Mouse (Mus musculus) midbrain, embryonic 10.5 days (tissue): ENCODE results near the gene Gm17364. TPM values are rescaled to one million over a fixed set of nuclear protein-coding genes. Genes with fewer than 3 reads are reported as not detected.

Source experiments
- DNase-seq: peaks from one replicate; pipeline ENCODE4 v3.0.0-alpha.2; 2017; ENCODE audit warnings: low spot score
- H3K27ac ChIP-seq: fragments of 300-500 bp; sonication (generic); replicated peaks from 2 replicates; pipeline ENCODE4 v1.5.1; 2016; ENCODE audit warnings: mild to moderate bottlenecking
- H3K27me3 ChIP-seq: fragments of 300-500 bp; sonication (generic); 2 replicates; pipeline ENCODE4 v1.6.1; 2016; ENCODE audit warnings: low read depth, mild to moderate bottlenecking; ENCODE audit not compliant: poor library complexity, severe bottlenecking
- H3K36me3 ChIP-seq: fragments of 300-500 bp; sonication (generic); 2 replicates; pipeline ENCODE4 v1.6.1; 2016; ENCODE audit warnings: mild to moderate bottlenecking, moderate library complexity
- H3K4me1 ChIP-seq: fragments of 300-500 bp; sonication (generic); 2 replicates; pipeline ENCODE4 v1.6.1; 2016
- H3K4me3 ChIP-seq: fragments of 300-500 bp; sonication (generic); 2 replicates; pipeline ENCODE4 v1.5.1; 2016; ENCODE audit warnings: mild to moderate bottlenecking, moderate library complexity
- H3K9me3 ChIP-seq: fragments of 300-500 bp; sonication (generic); replicated peaks from 2 replicates; pipeline ENCODE4 v1.6.1; 2016; ENCODE audit warnings: mild to moderate bottlenecking
- WGBS: fragments of 180-500 bp; shearing (Covaris S2); methylation state at CpG from one replicate; pipeline ENCODE4 v1.1.7; 2016; 5-methylcytosine and 5-hydroxymethylcytosine counted together
- polyA plus RNA-seq: library from polyadenylated mRNA; unstranded; fragments of >200 nt; fragmentation: Nextera tagmentation; extraction: Ambion mirVana; gene quantifications from 2 replicates; pipeline ENCODE4 v1.2.1, GENCODE M21; 2016

Gm17364 gene
- polyA plus RNA-seq, 1 experiment from 2014 or later: not detected

GRCm38 (mm10) chr13:41230256-41230655, 43.5 kb downstream of the Gm17364 start:
- Histone ChIP-seq H3K27me3 (no peaks in the 10 kb centered on the region), H3K4me1 (no peaks in the 10 kb centered on the region), H3K36me3 (no peaks in the 10 kb centered on the region), H3K4me3 (no peak overlapping the region), H3K27ac (no peak overlapping the region), H3K9me3 (no peaks in the 10 kb centered on the region)
- WGBS: 88% methylated on average over 5 of the region's 5 CpGs
- DNase-seq: no peak

GRCm38 (mm10) chr13:41228060-41228459, 45.7 kb downstream of the Gm17364 start:
- 89% methylated on average over 5 of the region's 5 CpGs for WGBS
- peaks cover 6% of the 10 kb centered on the region; the same call in 1 of the 2 replicates for H3K9me3 ChIP-seq
- no peak for DNase-seq
- H3K4me1 ChIP-seq: no peaks in the 10 kb centered on the region
- no peaks in the 10 kb centered on the region for H3K27me3 ChIP-seq
- H3K27ac ChIP-seq: no peak overlapping the region
- H3K36me3 ChIP-seq: no peaks in the 10 kb centered on the region
- no peak overlapping the region for H3K4me3 ChIP-seq

GRCm38 (mm10) chr13:41226513-41226912, 47.3 kb downstream of the Gm17364 start:
- DNase-seq: no peak
- Histone ChIP-seq H3K27me3 (no peaks in the 10 kb centered on the region), H3K36me3 (no peaks in the 10 kb centered on the region), H3K27ac (no peak overlapping the region), H3K9me3 (peaks cover 21% of the 10 kb centered on the region; the same call in 1 of the 2 replicates), H3K4me3 (no peak overlapping the region), H3K4me1 (no peaks in the 10 kb centered on the region)
- 83% methylated on average over 5 of the region's 5 CpGs for WGBS

Other genes with a start within 250 kb of the Gm17364 start
- 0.42 and 1.0 TPM in 2 replicates for gene Mak, start 194.3 kb downstream of the Gm17364 start, polyA plus RNA-seq
- gene Gcm2, start 162.9 kb downstream of the Gm17364 start, polyA plus RNA-seq: not detected in 2 replicates
- not detected in 2 replicates for gene Sycp2l, start 159.7 kb downstream of the Gm17364 start, polyA plus RNA-seq
- 46.8 and 50.7 TPM in 2 replicates for gene Elovl2, start 53.6 kb downstream of the Gm17364 start, polyA plus RNA-seq
- 9.9 and 10.9 TPM in 2 replicates for gene Smim13, start 24.1 kb downstream of the Gm17364 start, polyA plus RNA-seq
- gene Nedd9, start 213.4 kb upstream of the Gm17364 start, polyA plus RNA-seq: 17.4 and 18.9 TPM in 2 replicates